Mouse (Mus musculus) spleen, adult 2 months (tissue): Measurements from ENCODE around the gene Nrn1l.

Experiments
- CTCF ChIP-seq: fragments of 200-500 bp; IDR thresholded peaks from 2 replicates; pipeline ENCODE4 v1.5.1; 2011; ENCODE audit warnings: mild to moderate bottlenecking, inconsistent platforms; ENCODE audit not compliant: insufficient read depth, insufficient read length, insufficient replicate concordance; ENCODE audit errors: extremely low read depth
- POLR2A ChIP-seq: fragments of 200-500 bp; IDR thresholded peaks from 2 replicates; pipeline ENCODE4 v1.6.1; 2011; ENCODE audit warnings: low read depth, low read length, inconsistent platforms

DNA sequence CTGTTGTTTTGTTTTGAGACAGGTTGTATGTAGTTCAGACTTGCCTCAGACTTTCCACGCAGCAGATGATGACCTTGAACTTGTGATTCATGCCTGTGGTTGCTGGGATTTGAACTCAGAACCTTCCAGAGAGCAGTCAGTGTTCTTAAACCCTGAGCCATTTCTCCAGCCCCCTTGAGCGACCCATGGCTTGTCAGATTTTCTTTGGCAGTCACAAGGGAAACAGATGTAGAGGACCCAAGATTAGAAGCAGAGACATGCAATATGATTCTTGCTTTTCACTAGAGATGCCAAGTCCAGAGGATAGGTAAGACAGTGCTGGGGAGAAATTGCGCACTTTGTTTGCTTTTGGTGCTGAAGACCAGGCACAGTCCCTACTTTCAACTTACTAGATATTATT is 40.2 kb upstream of the Nrn1l start, which contains the start of gene Cenpt:
- TF ChIP-seq CTCF (no peak), POLR2A (no peak)
